ENCODE assay signal across 7 mouse cellular contexts in genomic region chr13:92751726-92752565, GRCm38 (mm10). TPM values are rescaled to one million over a fixed set of nuclear protein-coding genes. Genes with fewer than 3 reads are reported as not detected.
A peak's percentile ranks its signal among the peaks of the same experiment; 100 is the strongest.
DNase-seq lines count a peak whose midpoint lies in the region; ATAC-seq lines count a peak whose summit lies in the region.

No protein-coding gene starts in this region.

- H3K9me3 ChIP-seq in hindbrain, embryonic 15.5 days, result no peaks in the 10 kb centered on the region

- no peak overlapping the region for H3K4me3 ChIP-seq in hindbrain, embryonic 15.5 days

- ATAC-seq in hindbrain, embryonic 15.5 days (ENCODE audit: low FRiP score, low read depth), result peak; percentile 81
- ATAC-seq in megakaryocyte progenitor cell, adult 5-6 weeks (replicated peaks; ENCODE audit: poor library complexity), result peak; percentile 84

- no peaks in the 10 kb centered on the region for H3K36me3 ChIP-seq in hindbrain, embryonic 15.5 days

- H3K27me3 ChIP-seq in hindbrain, embryonic 15.5 days, result no peaks in the 10 kb centered on the region

- WGBS in hindbrain, embryonic 15.5 days, result 60% methylated on average over 21 of the region's 21 CpGs

- H3K27ac ChIP-seq in hindbrain, embryonic 15.5 days (replicated peaks), result peak overlapping the region; percentile 67

- H3K4me1 ChIP-seq in hindbrain, embryonic 15.5 days (replicated peaks), result peaks cover 17% of the 10 kb centered on the region

- no peak overlapping the region for H3K9ac ChIP-seq in hindbrain, embryonic 15.5 days

- peak; percentile 71 for DNase-seq in adipocyte (ENCODE audit: low spot score)
- peak; percentile 95 to 97 for DNase-seq in cerebellum, postnatal 10 days
- peak; percentile 86 to 91 for DNase-seq in frontal cortex, postnatal 14 days (ENCODE audit: low spot score in 2 of 2)
- DNase-seq in left cerebral cortex, adult 18-20 months (ENCODE audit: low spot score in 2 of 2), result peak; percentile 95 to 97
- peak; percentile 90 for DNase-seq in right cerebral cortex, postnatal 25 days

- no peak overlapping the region; the same call in 1 of the 2 replicates for H3K4me2 ChIP-seq in hindbrain, embryonic 15.5 days

RNA-seq across cellular contexts. Expression of gene Thbs4, which starts 42.7 kb away (rescaled TPM):
- polyA plus RNA-seq in hindbrain, embryonic 15.5 days (2015; fragmentation: Nextera tagmentation; extraction: Ambion mirVana), result 1.7 and 2.8 TPM in 2 replicates
- total RNA-seq in left cerebral cortex, adult 18-20 months (2021), result 1 to 10 TPM; 4.6 to 9.1 TPM
- total RNA-seq in megakaryocyte progenitor cell, adult 5-6 weeks (2015), result not detected in 2 replicates
- 0.30 TPM in 1 of 2 replicates, not detected in the other for total RNA-seq in megakaryocyte progenitor cell, adult 5-6 weeks (2017)

Comparison
In these comparisons a context has a peak if more than half of its experiments do, and no peak if none do; other contexts are left out.
1. RNA of gene Thbs4, which starts 42.7 kb away (total RNA-seq): 4.6 to 9.1 TPM in left cerebral cortex, adult 18-20 months; 0.30 TPM in megakaryocyte progenitor cell, adult 5-6 weeks; every median in the first group is over 4 times any median in the second.
2. Peak in every context shown above with its lines, with median percentiles within 50 percentile points of each other: DNase-seq.